16 mouse cellular contexts compared by ENCODE assay signal in the genomic region with DNA sequence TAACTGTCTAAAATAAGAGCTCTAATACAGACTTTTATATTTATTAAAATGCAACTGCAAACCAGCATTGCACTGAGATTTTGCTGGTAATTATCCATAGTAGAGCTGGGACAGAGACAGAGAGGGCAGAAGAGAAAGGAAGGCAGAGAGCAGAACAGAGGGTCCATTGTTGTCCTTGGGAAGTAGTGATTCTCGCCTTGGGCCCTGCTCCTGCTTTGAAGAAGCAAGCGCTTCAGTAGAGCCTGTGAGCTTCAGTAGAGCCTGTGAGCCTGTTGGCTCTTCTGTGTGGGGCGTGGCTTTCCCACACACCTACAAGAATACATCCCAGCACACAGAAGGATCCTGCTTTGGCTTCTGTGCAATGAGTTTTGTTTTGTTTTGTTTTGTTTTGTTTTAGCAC. TPM values are rescaled to one million over a fixed set of nuclear protein-coding genes. Genes with fewer than 3 reads are reported as not detected.
DNase-seq lines count a peak whose midpoint lies in the region; ATAC-seq lines count a peak whose summit lies in the region.
"Had no signal": no experiment of that assay in that cellular context is flagged by ENCODE, and none has a peak within 500 bp of the region (broad histone marks: within the 10 kb centered on the region; RNA-seq: fewer than 3 reads in every experiment).

No protein-coding gene starts in this region.

- no peak overlapping the region for H3K4me3 ChIP-seq in embryonic facial prominence, embryonic 11.5 days (ENCODE audit: low read depth, low read length)
- no peak overlapping the region for H3K4me3 ChIP-seq in hindbrain, embryonic 12.5 days
- H3K4me3 ChIP-seq in midbrain, embryonic 15.5 days: no peak overlapping the region
- H3K4me3 ChIP-seq: kidney, embryonic 15.5 days; limb, embryonic 13.5 days had no signal

- ATAC-seq in frontal cortex, adult (ENCODE audit: low TSS enrichment): peak; percentile 66
- 0 out of 2 replicates have a peak, but pooled peaks have one; percentile 34 for ATAC-seq in embryonic facial prominence, embryonic 11.5 days (replicated peaks; ENCODE audit: insufficient number of reproducible peaks, low FRiP score, low TSS enrichment, low read depth)
- peak; percentile 81 for ATAC-seq in hindbrain, embryonic 12.5 days (ENCODE audit: low FRiP score)
- ATAC-seq in midbrain, embryonic 15.5 days (replicated peaks): peak; percentile 70

- H3K36me3 ChIP-seq in embryonic facial prominence, embryonic 11.5 days (replicated peaks; ENCODE audit: control insufficient read depth, insufficient read depth, low read depth, low read length): no peaks in the 10 kb centered on the region
- no peaks in the 10 kb centered on the region for H3K36me3 ChIP-seq in hindbrain, embryonic 12.5 days
- H3K36me3 ChIP-seq in midbrain, embryonic 15.5 days (replicated peaks): no peaks in the 10 kb centered on the region
- H3K36me3 ChIP-seq: kidney, embryonic 15.5 days; limb, embryonic 13.5 days had no signal

- WGBS in embryonic facial prominence, embryonic 11.5 days: 15% methylated on average over 3 of the region's 3 CpGs
- 29% methylated on average over 3 of the region's 3 CpGs for WGBS in hindbrain, embryonic 12.5 days
- WGBS in midbrain, embryonic 15.5 days: 30% methylated on average over 3 of the region's 3 CpGs

- H3K9ac ChIP-seq in embryonic facial prominence, embryonic 11.5 days (replicated peaks; ENCODE audit: low read length): no peak overlapping the region
- no peak overlapping the region for H3K9ac ChIP-seq in hindbrain, embryonic 12.5 days
- no peak overlapping the region for H3K9ac ChIP-seq in midbrain, embryonic 15.5 days
- H3K9ac ChIP-seq: kidney, embryonic 15.5 days; limb, embryonic 13.5 days had no signal

- H3K27ac ChIP-seq in embryonic facial prominence, embryonic 11.5 days (replicated peaks; ENCODE audit: low read depth, low read length): no peak overlapping the region
- peak overlapping the region; percentile 60; the same call in 1 of the 2 replicates for H3K27ac ChIP-seq in hindbrain, embryonic 12.5 days
- H3K27ac ChIP-seq in midbrain, embryonic 15.5 days: 0 out of 2 replicates have a peak overlapping the region, but pooled peaks have one; percentile 9
- H3K27ac ChIP-seq: kidney, embryonic 15.5 days; limb, embryonic 13.5 days had no signal

- no peak for DNase-seq in frontal cortex, postnatal 10 days (ENCODE audit: low spot score in 2 of 2)
- DNase-seq in embryonic facial prominence, embryonic 11.5 days (ENCODE audit: low spot score): peak; percentile 33
- no peak for DNase-seq in gastrocnemius, postnatal 25 days
- no peak for DNase-seq in right cerebral cortex, postnatal 4 days
- no peak for DNase-seq in adrenal gland, postnatal 25 days
- DNase-seq: adrenal gland, adult 2 months; cerebellum, adult 18-20 months; gastrocnemius, postnatal 36 days; heart, postnatal 14 days; lung, postnatal 10 days; right cerebral cortex, postnatal 25 days had no signal

- H3K4me2 ChIP-seq in embryonic facial prominence, embryonic 11.5 days (ENCODE audit: low read depth, low read length): no peak overlapping the region
- H3K4me2 ChIP-seq in hindbrain, embryonic 12.5 days (replicated peaks): no peak overlapping the region
- no peak overlapping the region for H3K4me2 ChIP-seq in midbrain, embryonic 15.5 days
- H3K4me2 ChIP-seq: kidney, embryonic 15.5 days; limb, embryonic 13.5 days had no signal

- no peaks in the 10 kb centered on the region for H3K4me1 ChIP-seq in embryonic facial prominence, embryonic 11.5 days (ENCODE audit: control insufficient read depth, insufficient read depth, low read length)
- H3K4me1 ChIP-seq in hindbrain, embryonic 12.5 days: peaks cover 9% of the 10 kb centered on the region
- H3K4me1 ChIP-seq in midbrain, embryonic 15.5 days: peaks cover 4% of the 10 kb centered on the region
- H3K4me1 ChIP-seq: kidney, embryonic 15.5 days; limb, embryonic 13.5 days had no signal

- H3K27me3 ChIP-seq in embryonic facial prominence, embryonic 11.5 days (ENCODE audit: control insufficient read depth, insufficient read depth, low read length): no peaks in the 10 kb centered on the region
- no peaks in the 10 kb centered on the region for H3K27me3 ChIP-seq in hindbrain, embryonic 12.5 days
- no peaks in the 10 kb centered on the region for H3K27me3 ChIP-seq in midbrain, embryonic 15.5 days (replicated peaks)
- H3K27me3 ChIP-seq: kidney, embryonic 15.5 days; limb, embryonic 13.5 days had no signal

- no peaks in the 10 kb centered on the region for H3K9me3 ChIP-seq in embryonic facial prominence, embryonic 11.5 days (replicated peaks; ENCODE audit: control insufficient read depth, low read length)
- no peaks in the 10 kb centered on the region for H3K9me3 ChIP-seq in hindbrain, embryonic 12.5 days (replicated peaks)
- no peaks in the 10 kb centered on the region for H3K9me3 ChIP-seq in midbrain, embryonic 15.5 days
- H3K9me3 ChIP-seq: kidney, embryonic 15.5 days; limb, embryonic 13.5 days had no signal

RNA-seq across cellular contexts. Expression of a gene that starts 47.0 kb away (rescaled TPM):
- polyA plus RNA-seq in embryonic facial prominence, embryonic 11.5 days (2014; fragmentation: Nextera tagmentation; extraction: Ambion mirVana): 48.5 and 50.3 TPM in 2 replicates
- polyA plus RNA-seq in hindbrain, embryonic 12.5 days (2016; fragmentation: Nextera tagmentation; extraction: Ambion mirVana): 92.0 and 95.1 TPM in 2 replicates
- 131 and 134 TPM in 2 replicates for polyA plus RNA-seq in midbrain, embryonic 15.5 days (2015; fragmentation: Nextera tagmentation; extraction: Ambion mirVana)
- total RNA-seq in gastrocnemius, postnatal 25 days (2021): 10 to 100 TPM; 23.3 to 28.9 TPM
- 175 and 220 TPM in 2 replicates for total RNA-seq in adrenal gland, postnatal 25 days (2021)

RNA-seq across cellular contexts. Expression of a gene that starts 54.3 kb away (rescaled TPM):
- polyA plus RNA-seq in embryonic facial prominence, embryonic 11.5 days (2014; fragmentation: Nextera tagmentation; extraction: Ambion mirVana): 30.5 and 32.9 TPM in 2 replicates
- 41.5 and 46.5 TPM in 2 replicates for polyA plus RNA-seq in hindbrain, embryonic 12.5 days (2016; fragmentation: Nextera tagmentation; extraction: Ambion mirVana)
- polyA plus RNA-seq in midbrain, embryonic 15.5 days (2015; fragmentation: Nextera tagmentation; extraction: Ambion mirVana): 43.3 and 43.4 TPM in 2 replicates
- total RNA-seq in gastrocnemius, postnatal 25 days (2021): 1 to 10 TPM; 5.4 to 5.5 TPM
- total RNA-seq in adrenal gland, postnatal 25 days (2021): 26.5 and 34.9 TPM in 2 replicates
